Mouse (Mus musculus): ENCODE data around the gene Tnnc2.

Tnnc2 gene

DNA sequence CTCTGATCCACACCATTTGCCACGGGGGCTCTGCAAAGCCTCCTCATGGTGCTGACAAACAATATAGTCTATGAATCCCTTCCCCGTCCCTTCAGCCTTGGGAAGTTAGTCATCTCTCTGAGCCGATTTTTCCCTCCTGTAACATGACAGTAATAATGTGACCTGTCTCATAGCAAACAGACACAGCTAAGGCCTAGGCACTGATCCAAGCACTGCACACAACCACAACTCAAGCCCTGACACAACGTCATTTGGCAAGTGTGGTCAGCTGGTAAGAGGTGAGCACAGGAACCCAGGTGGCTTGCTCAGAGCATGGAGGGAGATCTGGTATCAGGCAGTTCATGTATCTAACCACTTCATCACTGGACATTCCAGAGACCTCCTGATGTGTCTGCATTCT, 16.1 kb upstream of the Tnnc2 start:
- DNase-seq (ENCODE audit: low read depth, low spot score) = no peak

DNA sequence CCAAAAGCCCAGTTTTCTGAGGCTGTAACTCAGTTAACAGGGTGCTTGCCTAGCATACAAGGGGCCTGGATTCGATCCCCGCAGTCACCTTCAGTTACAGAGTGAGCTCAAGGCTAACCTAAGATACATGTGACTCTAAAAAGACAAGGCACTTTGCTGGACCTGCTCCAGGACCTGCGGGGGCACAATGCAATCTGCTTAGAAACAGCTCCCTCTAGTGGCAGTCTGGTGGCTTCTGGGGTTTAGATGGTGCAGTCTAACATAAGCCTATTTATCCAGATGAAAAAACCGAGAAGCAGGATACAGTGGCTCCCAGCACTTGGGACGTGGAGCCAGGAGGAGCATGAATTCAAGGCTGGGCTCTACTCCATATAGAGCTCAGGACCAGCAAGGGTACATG, 14.5 kb upstream of the Tnnc2 start:
- DNase-seq (ENCODE audit: low read depth, low spot score) = peak; percentile 91

GRCm38 (mm10) chr2:164793772-164794171, 14.0 kb upstream of the Tnnc2 start:
- no peak for DNase-seq (ENCODE audit: low read depth, low spot score)

DNA sequence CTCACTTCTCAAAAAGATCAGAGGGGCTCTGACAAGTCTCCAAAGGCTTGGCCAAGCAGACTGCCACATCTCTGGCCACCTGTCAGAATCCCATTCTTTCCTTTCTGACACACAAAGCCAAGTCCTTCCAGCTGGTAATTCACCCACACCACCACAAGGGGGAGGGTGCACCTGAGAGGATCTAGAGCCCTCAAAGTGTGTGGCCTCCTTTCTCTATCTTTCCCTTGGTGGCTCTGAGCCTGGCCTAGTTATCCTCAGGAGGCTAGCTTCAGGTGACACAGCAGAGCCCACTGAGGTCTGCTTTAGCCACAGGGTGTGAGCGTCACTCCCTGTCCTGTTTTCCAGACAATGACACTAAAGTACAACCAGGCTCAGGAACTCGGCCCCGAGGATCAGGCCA, 13.5 kb upstream of the Tnnc2 start:
- no peak for DNase-seq (ENCODE audit: low read depth, low spot score)

DNA sequence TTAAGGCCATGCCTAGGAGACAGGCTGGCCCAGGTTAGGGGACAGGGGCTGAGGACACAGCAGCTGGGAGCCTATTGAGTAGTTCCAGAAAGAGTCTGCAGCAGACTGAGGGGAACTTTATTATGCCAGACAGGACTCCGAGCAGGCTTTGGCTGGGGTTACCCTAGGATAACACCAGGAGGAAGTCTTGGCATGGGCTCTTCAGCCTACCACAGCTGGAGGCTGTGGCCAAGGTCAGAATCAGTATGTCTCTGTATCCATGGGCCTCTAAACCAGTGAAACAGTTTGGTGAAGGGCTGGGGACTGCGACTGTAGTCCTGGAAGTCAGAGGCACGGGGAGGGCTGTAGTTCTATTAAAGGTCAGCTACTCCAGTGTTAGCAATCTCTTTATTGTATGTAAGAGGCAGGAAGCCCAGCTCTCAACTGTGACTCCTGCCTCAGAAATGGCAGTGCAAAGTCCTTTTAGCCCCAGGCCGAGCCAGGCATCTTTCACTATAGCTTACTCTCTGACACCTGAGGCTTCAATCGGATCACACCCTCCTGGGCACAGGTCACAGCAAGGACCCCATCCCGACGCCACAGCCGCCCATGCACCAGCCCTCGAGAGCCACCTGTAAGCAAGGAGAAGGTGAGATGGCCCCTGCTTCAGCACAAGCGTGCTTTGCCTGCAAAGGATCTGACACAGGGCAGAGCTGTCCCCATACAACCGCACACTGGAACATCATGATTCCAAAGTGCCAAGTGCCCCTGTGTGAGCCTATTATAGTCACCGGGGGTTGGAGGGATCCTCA, 12.8 kb upstream of the Tnnc2 start:
- DNase-seq (ENCODE audit: low read depth, low spot score) = no peak

DNA sequence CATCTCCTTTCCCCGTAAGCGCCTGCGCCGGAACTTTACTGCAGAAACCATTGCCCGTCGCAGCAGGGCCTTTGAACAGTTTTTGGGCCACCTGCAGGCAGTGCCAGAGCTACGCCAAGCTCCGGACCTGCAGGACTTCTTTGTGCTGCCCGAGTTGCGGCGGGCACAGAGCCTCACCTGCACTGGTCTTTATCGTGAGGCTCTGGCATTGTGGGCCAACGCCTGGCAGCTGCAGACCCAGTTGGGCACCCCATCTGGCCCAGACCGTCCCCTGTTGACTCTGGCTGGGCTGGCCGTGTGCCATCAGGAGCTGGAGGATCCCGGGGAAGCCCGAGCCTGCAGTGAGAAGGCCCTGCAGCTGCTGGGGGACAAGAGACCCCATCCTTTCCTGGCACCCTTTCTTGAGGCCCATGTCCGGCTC, 12.1 kb upstream of the Tnnc2 start:
- no peak for DNase-seq (ENCODE audit: low read depth, low spot score)

DNA sequence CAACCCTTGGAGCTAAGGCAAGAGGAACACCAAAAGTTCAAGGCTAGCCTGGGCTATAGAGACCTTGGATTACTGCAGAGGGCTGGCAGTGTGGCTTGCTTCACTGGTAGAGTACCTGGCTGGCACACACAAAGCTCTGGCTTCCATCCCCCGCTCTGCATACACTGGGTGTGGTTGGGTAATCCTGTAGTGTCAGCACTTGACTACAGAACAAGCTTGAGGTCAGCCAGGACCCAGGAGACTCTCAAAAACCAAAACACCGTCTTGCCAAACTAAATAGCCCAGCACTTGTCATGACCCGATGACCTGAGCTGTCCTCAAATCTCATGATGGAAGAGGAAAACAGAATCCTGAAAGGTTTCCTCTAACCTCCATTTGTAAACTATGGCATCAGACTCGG, 10.7 kb upstream of the Tnnc2 start:
- no peak for DNase-seq (ENCODE audit: low read depth, low spot score)

DNA sequence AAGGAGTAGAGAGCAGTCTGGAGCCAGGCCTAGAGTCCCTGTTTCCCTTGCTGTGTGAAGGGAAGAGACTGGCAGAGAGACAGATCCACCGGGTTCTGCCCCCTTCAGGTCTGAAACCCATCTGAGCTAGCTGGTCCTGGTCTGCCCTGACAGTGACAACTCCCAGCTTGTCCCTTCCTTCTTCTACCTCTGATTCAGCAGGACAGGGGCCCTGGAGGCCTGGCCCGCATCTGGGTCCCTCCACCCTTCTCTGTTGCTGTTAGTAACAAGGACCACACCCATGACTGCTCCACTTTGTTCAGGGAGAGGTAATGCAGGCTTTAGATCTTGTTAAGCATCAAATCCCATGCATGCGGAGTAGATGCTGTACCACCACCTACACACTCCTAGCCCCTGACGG, 8.6 kb upstream of the Tnnc2 start:
- no peak for DNase-seq (ENCODE audit: low read depth, low spot score)

- no peak for DNase-seq (ENCODE audit: low read depth, low spot score)
Observed at GRCm38 (mm10) chr2:164787779-164788178, 8.0 kb upstream of the Tnnc2 start.

DNA sequence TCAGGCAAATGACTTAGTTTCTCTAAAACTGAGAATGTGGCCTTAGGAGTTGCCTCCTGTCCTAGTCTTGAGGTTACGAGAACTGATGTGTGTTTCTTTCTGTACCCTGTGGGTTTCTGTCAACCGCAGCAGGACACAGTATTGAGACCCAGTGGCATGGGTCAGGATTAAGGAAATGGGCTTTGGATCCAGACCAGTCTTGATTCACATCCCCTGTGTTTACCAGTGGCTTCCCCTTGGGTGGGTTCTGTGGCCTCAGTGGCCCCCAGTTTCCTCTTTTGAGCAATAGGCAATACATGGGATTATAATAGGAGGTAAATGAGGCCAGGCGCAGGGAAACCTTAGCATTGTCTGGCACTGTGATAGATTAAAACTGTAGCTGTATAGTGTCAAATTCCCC, 7.3 kb upstream of the Tnnc2 start:
- no peak for DNase-seq (ENCODE audit: low read depth, low spot score)

DNA sequence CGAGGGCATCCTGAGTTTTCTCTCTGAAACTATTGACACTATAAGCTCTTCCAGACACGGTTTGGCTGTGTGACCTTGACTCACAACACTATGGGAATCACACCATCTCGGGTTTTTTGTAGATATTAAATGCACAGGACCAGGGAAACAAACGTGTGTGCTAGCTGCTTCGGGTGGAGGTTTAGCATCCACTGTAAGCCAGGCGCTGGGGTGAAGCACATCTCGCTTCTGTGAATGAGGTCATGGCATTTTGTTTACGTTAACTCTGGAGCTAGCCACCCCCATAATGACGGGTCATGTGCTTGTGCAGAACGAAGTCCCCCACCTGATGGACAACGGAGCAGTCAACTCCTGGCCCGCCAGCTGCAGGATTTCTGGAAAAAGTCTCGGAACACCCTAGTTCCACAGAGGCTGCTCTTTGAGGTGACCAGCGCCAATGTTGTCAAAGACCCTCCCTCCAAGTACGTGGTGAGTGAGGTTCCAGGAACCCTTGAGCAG, 6.7 kb upstream of the Tnnc2 start:
- DNase-seq (ENCODE audit: low read depth, low spot score) = no peak

GRCm38 (mm10) chr2:164785481-164786387, 6.0 kb upstream of the Tnnc2 start, which contains the start of gene Snx21:
Snx21 (plus strand) TSS chr2:164785823.
- peak; percentile 84 for DNase-seq (ENCODE audit: low read depth, low spot score)

GRCm38 (mm10) chr2:164784869-164785420, 5.2 kb upstream of the Tnnc2 start:
- no peak for DNase-seq (ENCODE audit: low read depth, low spot score)

GRCm38 (mm10) chr2:164783926-164784581, 4.3 kb upstream of the Tnnc2 start:
- no peak for DNase-seq (ENCODE audit: low read depth, low spot score)

GRCm38 (mm10) chr2:164781876-164782275, 2.1 kb upstream of the Tnnc2 start:
- DNase-seq (ENCODE audit: low read depth, low spot score) = no peak

DNA sequence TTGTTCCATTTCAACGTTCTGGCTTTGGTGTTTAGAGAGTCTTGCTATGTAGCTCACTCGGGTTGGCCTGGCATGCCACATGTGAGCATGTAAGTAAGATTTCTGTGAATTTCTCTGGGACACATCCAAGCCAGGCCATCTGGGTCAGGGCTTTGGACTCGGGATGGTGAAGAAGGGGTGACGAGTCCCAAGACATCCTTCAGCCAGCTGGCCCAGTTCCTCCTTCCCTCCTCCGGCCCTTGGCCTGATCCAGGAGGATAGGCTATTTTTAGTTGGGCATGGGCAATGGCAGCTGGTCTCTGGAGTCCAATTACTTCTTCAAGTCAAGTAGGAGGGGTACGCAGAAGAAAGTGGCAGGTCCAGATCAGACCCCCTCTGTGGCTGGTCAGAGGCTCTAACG, 958 bp downstream of the Tnnc2 start:
- DNase-seq (ENCODE audit: low read depth, low spot score) = no peak

DNA sequence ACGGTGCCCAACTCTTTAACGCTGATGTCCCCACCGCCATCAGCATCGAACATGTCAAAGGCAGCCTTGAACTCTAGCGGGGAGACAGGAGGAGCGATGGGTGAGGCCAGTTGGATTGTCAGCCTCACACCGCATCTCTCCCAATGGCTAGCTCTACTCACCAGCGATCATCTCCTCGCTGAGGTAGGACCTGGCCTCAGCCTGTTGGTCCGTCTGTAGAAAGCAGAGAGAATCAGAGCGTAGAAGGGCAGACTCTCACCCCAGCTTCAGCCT, 1.8 kb downstream of the Tnnc2 start:
- no peak for DNase-seq (ENCODE audit: low read depth, low spot score)

GRCm38 (mm10) chr2:164777246-164778014, 2.3 kb downstream of the Tnnc2 start:
- no peak for DNase-seq (ENCODE audit: low read depth, low spot score)

DNA sequence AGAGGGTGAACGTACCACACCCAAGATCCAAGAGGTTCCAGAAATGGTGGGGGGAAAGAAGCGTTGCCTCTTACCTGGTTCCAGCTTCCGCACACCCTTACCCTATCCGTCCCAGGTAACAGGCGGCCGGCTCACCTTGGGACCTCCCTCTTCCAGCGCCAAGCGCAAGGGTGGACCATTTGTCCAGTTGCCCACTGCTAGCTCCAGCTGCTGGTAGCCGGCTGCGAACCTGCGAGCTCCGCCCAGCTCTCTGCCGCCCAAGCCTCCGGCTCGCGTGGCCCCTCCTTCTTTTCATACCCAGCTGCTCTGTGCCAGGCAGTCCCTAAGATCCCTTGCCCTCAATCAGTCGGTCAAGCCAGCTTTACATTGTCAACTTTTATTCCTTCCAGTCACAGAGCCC, 3.0 kb downstream of the Tnnc2 start:
- DNase-seq (ENCODE audit: low read depth, low spot score) = no peak

GRCm38 (mm10) chr2:164776130-164776529, 3.6 kb downstream of the Tnnc2 start:
- no peak for DNase-seq (ENCODE audit: low read depth, low spot score)

- DNase-seq (ENCODE audit: low read depth, low spot score) = no peak
Observed at GRCm38 (mm10) chr2:164773989-164774364, 5.8 kb downstream of the Tnnc2 start.
